Mouse (Mus musculus): ENCODE measurements around the gene Pde4d. TPM values are rescaled to one million over a fixed set of nuclear protein-coding genes. Genes with fewer than 3 reads are reported as not detected.

Pde4d gene
- polyA plus RNA-seq, 1 experiment from 2014 or later: 20.5 TPM

GRCm38 (mm10) chr13:109024703-109025102 is 575.0 kb downstream of the Pde4d start:
- Histone ChIP-seq H3K27ac (ENCODE audit: low read length) (no peak overlapping the region), H3K4me2 (ENCODE audit: low read length) (no peak overlapping the region), H3K9me3 (ENCODE audit: control insufficient read depth, low read length) (no peaks in the 10 kb centered on the region), H3K4me3 (replicated peaks; ENCODE audit: low read length) (no peak overlapping the region), H3K27me3 (replicated peaks; ENCODE audit: control insufficient read depth, insufficient read depth, low read length) (no peaks in the 10 kb centered on the region), H3K36me3 (ENCODE audit: control insufficient read depth, insufficient read depth) (no peaks in the 10 kb centered on the region), H3K4me1 (replicated peaks; ENCODE audit: control insufficient read depth, insufficient read depth, low read length) (no peaks in the 10 kb centered on the region), H3K9ac (replicated peaks; ENCODE audit: low read depth, low read length) (no peak overlapping the region)
- peak; percentile 59; the same call in 1 of the 2 replicates for ATAC-seq
- 6% methylated on average over 1 of the region's 1 CpGs for WGBS

GRCm38 (mm10) chr13:109047126-109047525 is 597.4 kb downstream of the Pde4d start:
- no peaks in the 10 kb centered on the region for H3K9me3 ChIP-seq (ENCODE audit: control insufficient read depth, low read length)
- WGBS: 31% methylated on average over 7 of the region's 7 CpGs
- peak; percentile 72 for ATAC-seq

GRCm38 (mm10) chr13:109052805-109053204 is 603.1 kb downstream of the Pde4d start:
- peak; percentile 26 for ATAC-seq
- no peak overlapping the region for H3K9ac ChIP-seq (replicated peaks; ENCODE audit: low read depth, low read length)
- WGBS: 41% methylated on average over 2 of the region's 2 CpGs
- H3K9me3 ChIP-seq (ENCODE audit: control insufficient read depth, low read length): no peaks in the 10 kb centered on the region
- H3K4me1 ChIP-seq (replicated peaks; ENCODE audit: control insufficient read depth, insufficient read depth, low read length): peaks cover 13% of the 10 kb centered on the region
- H3K27ac ChIP-seq (ENCODE audit: low read length): peak overlapping the region; percentile 77
- peak overlapping the region; percentile 32 for H3K4me3 ChIP-seq (replicated peaks; ENCODE audit: low read length)
- peak overlapping the region; percentile 51 for H3K4me2 ChIP-seq (ENCODE audit: low read length)
- no peaks in the 10 kb centered on the region for H3K36me3 ChIP-seq (ENCODE audit: control insufficient read depth, insufficient read depth)
- no peaks in the 10 kb centered on the region for H3K27me3 ChIP-seq (replicated peaks; ENCODE audit: control insufficient read depth, insufficient read depth, low read length)

More at GRCm38 (mm10) chr13:109047126-109047525, 597.4 kb downstream of the Pde4d start:
- Histone ChIP-seq H3K4me1 (replicated peaks; ENCODE audit: control insufficient read depth, insufficient read depth, low read length) (peaks cover 5% of the 10 kb centered on the region; the same call in 1 of the 2 replicates), H3K4me3 (replicated peaks; ENCODE audit: low read length) (no peak overlapping the region), H3K36me3 (ENCODE audit: control insufficient read depth, insufficient read depth) (no peaks in the 10 kb centered on the region), H3K9ac (replicated peaks; ENCODE audit: low read depth, low read length) (no peak overlapping the region), H3K4me2 (ENCODE audit: low read length) (no peak overlapping the region), H3K27ac (ENCODE audit: low read length) (no peak overlapping the region), H3K27me3 (replicated peaks; ENCODE audit: control insufficient read depth, insufficient read depth, low read length) (no peaks in the 10 kb centered on the region)

- peak overlapping the region; percentile 32 for H3K4me3 ChIP-seq (replicated peaks; ENCODE audit: low read length)
- no peaks in the 10 kb centered on the region for H3K27me3 ChIP-seq (replicated peaks; ENCODE audit: control insufficient read depth, insufficient read depth, low read length)
- peak; percentile 95 for ATAC-seq
- WGBS: 13% methylated on average over 10 of the region's 10 CpGs
- H3K4me1 ChIP-seq (replicated peaks; ENCODE audit: control insufficient read depth, insufficient read depth, low read length): peaks cover 13% of the 10 kb centered on the region
- no peaks in the 10 kb centered on the region for H3K36me3 ChIP-seq (ENCODE audit: control insufficient read depth, insufficient read depth)
- H3K4me2 ChIP-seq (ENCODE audit: low read length): peak overlapping the region; percentile 51
- H3K9ac ChIP-seq (replicated peaks; ENCODE audit: low read depth, low read length): no peak overlapping the region
- no peaks in the 10 kb centered on the region for H3K9me3 ChIP-seq (ENCODE audit: control insufficient read depth, low read length)
- peak overlapping the region; percentile 77 for H3K27ac ChIP-seq (ENCODE audit: low read length)
Measured at GRCm38 (mm10) chr13:109053242-109054018, 603.7 kb downstream of the Pde4d start.

GRCm38 (mm10) chr13:109058045-109058444 is 608.3 kb downstream of the Pde4d start:
- 39% methylated on average over 4 of the region's 4 CpGs for WGBS

GRCm38 (mm10) chr13:109066581-109067159 is 616.9 kb downstream of the Pde4d start:
- H3K36me3 ChIP-seq (ENCODE audit: control insufficient read depth, insufficient read depth): no peaks in the 10 kb centered on the region

More at GRCm38 (mm10) chr13:109058045-109058444, 608.3 kb downstream of the Pde4d start:
- Histone ChIP-seq H3K4me1 (replicated peaks; ENCODE audit: control insufficient read depth, insufficient read depth, low read length) (peaks cover 7% of the 10 kb centered on the region), H3K9me3 (ENCODE audit: control insufficient read depth, low read length) (no peaks in the 10 kb centered on the region), H3K9ac (replicated peaks; ENCODE audit: low read depth, low read length) (no peak overlapping the region), H3K27ac (ENCODE audit: low read length) (no peak overlapping the region), H3K4me3 (replicated peaks; ENCODE audit: low read length) (no peak overlapping the region), H3K4me2 (ENCODE audit: low read length) (no peak overlapping the region), H3K27me3 (replicated peaks; ENCODE audit: control insufficient read depth, insufficient read depth, low read length) (no peaks in the 10 kb centered on the region), H3K36me3 (ENCODE audit: control insufficient read depth, insufficient read depth) (no peaks in the 10 kb centered on the region)
- no peak for ATAC-seq

GRCm38 (mm10) chr13:109068258-109069219 is 618.8 kb downstream of the Pde4d start:
- H3K4me2 ChIP-seq (ENCODE audit: low read length): no peak overlapping the region
- no peak overlapping the region for H3K27ac ChIP-seq (ENCODE audit: low read length)
- ATAC-seq: no peak
- no peak overlapping the region for H3K4me3 ChIP-seq (replicated peaks; ENCODE audit: low read length)
- H3K36me3 ChIP-seq (ENCODE audit: control insufficient read depth, insufficient read depth): no peaks in the 10 kb centered on the region
- no peaks in the 10 kb centered on the region for H3K9me3 ChIP-seq (ENCODE audit: control insufficient read depth, low read length)
- no peaks in the 10 kb centered on the region for H3K4me1 ChIP-seq (replicated peaks; ENCODE audit: control insufficient read depth, insufficient read depth, low read length)
- H3K9ac ChIP-seq (replicated peaks; ENCODE audit: low read depth, low read length): no peak overlapping the region
- H3K27me3 ChIP-seq (replicated peaks; ENCODE audit: control insufficient read depth, insufficient read depth, low read length): no peaks in the 10 kb centered on the region
- 92% methylated on average over 8 of the region's 8 CpGs for WGBS

More at GRCm38 (mm10) chr13:109066581-109067159, 616.9 kb downstream of the Pde4d start:
- Histone ChIP-seq H3K9me3 (ENCODE audit: control insufficient read depth, low read length) (no peaks in the 10 kb centered on the region), H3K4me2 (ENCODE audit: low read length) (no peak overlapping the region), H3K9ac (replicated peaks; ENCODE audit: low read depth, low read length) (no peak overlapping the region), H3K4me1 (replicated peaks; ENCODE audit: control insufficient read depth, insufficient read depth, low read length) (no peaks in the 10 kb centered on the region), H3K27ac (ENCODE audit: low read length) (no peak overlapping the region), H3K27me3 (replicated peaks; ENCODE audit: control insufficient read depth, insufficient read depth, low read length) (no peaks in the 10 kb centered on the region), H3K4me3 (replicated peaks; ENCODE audit: low read length) (no peak overlapping the region)
- ATAC-seq: no peak
- 78% methylated on average over 4 of the region's 4 CpGs for WGBS

- Histone ChIP-seq H3K9ac (replicated peaks; ENCODE audit: low read depth, low read length) (no peak overlapping the region), H3K27me3 (replicated peaks; ENCODE audit: control insufficient read depth, insufficient read depth, low read length) (no peaks in the 10 kb centered on the region), H3K27ac (ENCODE audit: low read length) (no peak overlapping the region), H3K4me1 (replicated peaks; ENCODE audit: control insufficient read depth, insufficient read depth, low read length) (no peaks in the 10 kb centered on the region), H3K4me3 (replicated peaks; ENCODE audit: low read length) (no peak overlapping the region), H3K36me3 (ENCODE audit: control insufficient read depth, insufficient read depth) (no peaks in the 10 kb centered on the region), H3K4me2 (ENCODE audit: low read length) (no peak overlapping the region), H3K9me3 (ENCODE audit: control insufficient read depth, low read length) (no peaks in the 10 kb centered on the region)
- 16% methylated on average over 2 of the region's 2 CpGs for WGBS
- ATAC-seq: no peak
Measured at GRCm38 (mm10) chr13:109073371-109073770, 623.6 kb downstream of the Pde4d start.

GRCm38 (mm10) chr13:109074078-109074477 is 624.3 kb downstream of the Pde4d start:
- Histone ChIP-seq H3K27me3 (replicated peaks; ENCODE audit: control insufficient read depth, insufficient read depth, low read length) (no peaks in the 10 kb centered on the region), H3K4me2 (ENCODE audit: low read length) (no peak overlapping the region), H3K9ac (replicated peaks; ENCODE audit: low read depth, low read length) (no peak overlapping the region), H3K9me3 (ENCODE audit: control insufficient read depth, low read length) (no peaks in the 10 kb centered on the region), H3K36me3 (ENCODE audit: control insufficient read depth, insufficient read depth) (no peaks in the 10 kb centered on the region), H3K27ac (ENCODE audit: low read length) (no peak overlapping the region), H3K4me3 (replicated peaks; ENCODE audit: low read length) (no peak overlapping the region), H3K4me1 (replicated peaks; ENCODE audit: control insufficient read depth, insufficient read depth, low read length) (no peaks in the 10 kb centered on the region)
- WGBS: 48% methylated on average over 4 of the region's 4 CpGs
- no peak for ATAC-seq

Measured in forebrain, embryonic 16.5 days (tissue).